Mouse (Mus musculus): ENCODE data around the gene Nadsyn1. TPM values are rescaled to one million over a fixed set of nuclear protein-coding genes. Genes with fewer than 3 reads are reported as not detected.

Nadsyn1 gene
- total RNA-seq, 2 experiments from 2014 or later: 6.3 to 8.0 TPM

DNA sequence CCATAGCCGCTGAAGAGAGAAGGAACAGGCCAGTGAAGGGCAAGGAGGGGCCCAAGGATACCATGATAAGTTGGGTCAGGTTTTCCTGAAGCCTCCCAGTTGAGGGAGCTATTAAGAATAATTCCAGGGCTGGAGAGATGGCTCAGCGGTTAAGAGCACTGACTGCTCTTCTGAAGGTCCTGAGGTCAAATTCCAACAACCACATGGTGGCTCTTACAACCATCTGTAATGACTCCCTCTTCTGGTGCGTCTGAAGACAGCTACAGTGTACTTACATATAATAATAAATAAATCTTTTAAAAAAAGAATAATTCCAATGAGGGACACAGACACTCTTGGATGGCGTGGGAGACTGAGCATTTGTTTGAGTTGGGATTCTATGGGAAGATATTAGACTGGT lies 3.4 kb downstream of the Nadsyn1 start:
- no peak for DNase-seq
- intact Hi-C loops (cut with DNase I): no loop called here

DNA sequence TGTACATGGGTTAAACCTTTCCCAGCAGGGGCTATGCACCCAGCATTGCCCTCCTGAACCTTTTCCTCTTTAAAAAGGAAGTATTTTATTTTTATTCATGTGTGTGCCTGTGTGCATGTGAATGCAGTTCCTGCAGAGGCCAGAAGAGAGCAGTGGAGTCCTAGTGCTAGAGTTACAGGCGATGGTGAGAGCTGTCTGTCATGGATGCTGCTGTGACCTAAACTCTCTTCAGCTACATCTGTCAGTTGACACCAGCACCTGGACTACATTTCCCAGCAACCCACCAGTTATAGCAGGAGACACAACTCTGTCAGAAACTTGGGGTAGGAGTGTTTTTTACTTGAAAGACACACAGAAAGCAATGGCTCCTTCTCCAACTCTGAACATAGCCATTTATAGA lies 13.7 kb downstream of the Nadsyn1 start:
- DNase-seq: peak in 1 of 2 experiments; percentile 25
- intact Hi-C loops (cut with DNase I): no loop called here

- intact Hi-C loops (cut with DNase I): no loop called here
- peak in 1 of 2 experiments; percentile 21 for DNase-seq
Observed at GRCm38 (mm10) chr7:143805199-143805624, 17.4 kb downstream of the Nadsyn1 start.

DNA sequence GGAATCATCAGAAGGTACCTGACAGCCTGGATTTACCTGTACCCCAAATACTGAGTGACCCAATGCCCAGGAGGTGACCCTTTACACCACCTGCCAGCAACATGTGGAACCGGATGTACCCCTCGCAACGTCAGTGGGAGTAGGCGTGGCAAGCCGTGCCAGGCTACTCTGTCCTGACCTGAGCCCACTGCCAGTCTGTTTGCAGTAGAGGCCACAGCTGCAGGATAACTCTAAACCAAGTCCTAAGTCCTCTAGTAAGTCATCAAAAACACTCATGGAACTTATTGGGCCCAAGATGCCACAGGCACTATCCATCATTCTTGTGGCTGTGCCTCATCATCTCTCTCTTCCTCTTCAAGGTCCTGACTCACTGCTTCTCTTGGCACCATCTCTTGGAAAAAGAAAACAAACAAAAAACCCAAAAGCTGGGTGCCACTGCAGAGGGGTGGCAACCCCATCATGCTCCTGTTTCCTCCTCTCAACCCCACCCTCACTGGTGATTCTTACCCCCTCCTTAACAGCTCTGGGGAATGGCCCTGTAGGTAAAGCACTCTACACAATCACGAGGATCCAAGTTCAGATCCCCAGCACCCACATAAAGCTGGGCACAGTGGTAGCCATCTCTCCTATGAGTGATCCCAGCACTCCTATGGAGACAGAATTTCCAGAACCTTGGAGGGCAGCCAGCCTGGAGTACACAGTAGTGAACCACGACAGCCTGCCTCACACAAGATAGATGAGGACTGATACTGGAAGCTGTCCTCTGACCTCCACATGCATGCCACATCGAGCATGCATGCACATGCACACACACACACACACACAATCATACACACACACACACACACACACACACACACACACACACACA lies 21.2 kb downstream of the Nadsyn1 start:
- intact Hi-C loops (cut with DNase I): no loop called here
- no peak for DNase-seq

- no peak for DNase-seq
- intact Hi-C loops (cut with DNase I): no loop called here
Observed at GRCm38 (mm10) chr7:143800770-143801169, 21.9 kb downstream of the Nadsyn1 start.

DNA sequence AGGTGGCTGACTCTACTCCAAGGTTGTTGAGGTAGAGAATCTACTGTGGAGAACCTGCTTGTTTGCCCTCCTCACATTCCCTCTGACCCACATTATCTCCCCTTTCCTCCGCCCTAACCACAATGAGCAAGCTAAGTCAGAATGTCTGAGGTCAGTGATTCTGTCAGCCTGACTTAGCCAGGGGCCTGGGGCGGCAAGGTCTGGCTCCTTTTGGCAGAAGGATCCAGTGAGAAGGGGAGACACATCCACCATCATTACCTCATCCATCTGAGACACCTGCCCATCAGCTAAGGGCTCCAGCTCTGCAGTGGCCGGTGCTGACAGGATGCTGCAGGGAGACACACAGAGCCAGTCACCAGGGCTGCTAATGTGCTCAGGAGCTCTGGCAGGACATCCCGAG lies 23.9 kb downstream of the Nadsyn1 start:
- no peak for DNase-seq
- intact Hi-C loops (cut with DNase I): no loop called here

GRCm38 (mm10) chr7:143793121-143793520 lies 29.5 kb downstream of the Nadsyn1 start:
- peak in 1 of 2 experiments; percentile 38 for DNase-seq
- intact Hi-C loops (cut with DNase I): no loop called here

DNA sequence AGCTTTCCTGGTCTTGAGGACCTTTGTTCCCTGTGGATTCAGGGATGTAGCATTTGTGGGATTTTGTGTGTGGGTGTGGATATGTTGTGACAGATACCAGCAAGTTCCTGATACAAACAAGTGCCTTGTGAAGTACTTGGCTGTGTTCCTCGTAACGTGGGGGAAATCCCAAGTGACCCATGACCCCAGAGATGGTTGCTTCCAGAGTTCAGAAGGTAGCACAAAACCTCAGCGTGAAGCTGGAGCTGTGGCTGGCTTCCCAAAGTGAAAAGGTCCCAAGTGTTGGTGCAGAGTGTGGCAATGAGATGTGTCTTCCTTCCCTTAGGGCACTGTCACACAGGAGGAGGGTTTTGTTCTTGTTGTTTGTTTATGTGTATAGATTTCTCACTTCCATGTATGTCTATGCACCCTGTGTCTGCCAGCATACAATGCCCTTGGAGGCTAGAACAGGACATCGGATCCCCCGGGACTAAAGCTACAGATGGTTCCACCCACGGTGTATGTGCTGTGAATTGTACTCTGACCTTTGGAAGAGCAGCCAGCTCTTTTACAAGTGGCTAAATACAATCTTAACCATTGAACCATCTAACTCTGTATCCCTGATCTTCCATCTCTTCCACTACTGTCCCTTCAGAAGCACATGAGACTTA lies 30.2 kb downstream of the Nadsyn1 start:
- intact Hi-C loops (cut with DNase I): no loop called here
- no peak for DNase-seq

- DNase-seq: peak; percentile 92 to 93
- intact Hi-C loops (cut with DNase I): no loop called here
Observed at GRCm38 (mm10) chr7:143783996-143784829, 38.4 kb downstream of the Nadsyn1 start, which contains the start of gene Mrgpre. TSS of gene Mrgpre (minus strand) at chr7:143784500.

GRCm38 (mm10) chr7:143783378-143783995 lies 39.2 kb downstream of the Nadsyn1 start:
- peak in 1 of 2 experiments; percentile 24 for DNase-seq
- intact Hi-C loops (cut with DNase I): no loop called here

DNA sequence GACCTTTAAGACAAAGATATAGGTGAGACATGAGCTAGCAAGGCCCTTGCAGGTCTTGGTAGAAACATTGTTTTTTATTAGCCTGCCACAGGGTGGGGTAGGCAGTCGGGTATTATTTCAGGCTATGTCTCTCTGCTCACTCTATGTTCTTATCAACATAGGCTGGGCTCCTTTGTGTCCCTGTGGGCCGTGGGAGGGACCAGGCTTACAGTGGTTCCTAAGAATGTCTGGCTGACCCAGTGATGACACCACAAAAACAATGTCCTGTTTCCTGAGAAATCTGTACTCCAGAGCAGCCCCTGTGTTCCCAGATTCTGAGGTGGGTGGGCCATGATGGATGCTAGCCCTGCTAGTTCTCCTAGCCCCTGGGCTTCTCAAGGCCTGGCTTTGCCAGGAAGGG lies 45.3 kb downstream of the Nadsyn1 start:
- intact Hi-C loops (cut with DNase I): no loop called here
- peak; percentile 64 to 66 for DNase-seq

- intact Hi-C loops (cut with DNase I): no loop called here
- DNase-seq: no peak
Observed at GRCm38 (mm10) chr7:143776137-143776536, 46.5 kb downstream of the Nadsyn1 start.

DNA sequence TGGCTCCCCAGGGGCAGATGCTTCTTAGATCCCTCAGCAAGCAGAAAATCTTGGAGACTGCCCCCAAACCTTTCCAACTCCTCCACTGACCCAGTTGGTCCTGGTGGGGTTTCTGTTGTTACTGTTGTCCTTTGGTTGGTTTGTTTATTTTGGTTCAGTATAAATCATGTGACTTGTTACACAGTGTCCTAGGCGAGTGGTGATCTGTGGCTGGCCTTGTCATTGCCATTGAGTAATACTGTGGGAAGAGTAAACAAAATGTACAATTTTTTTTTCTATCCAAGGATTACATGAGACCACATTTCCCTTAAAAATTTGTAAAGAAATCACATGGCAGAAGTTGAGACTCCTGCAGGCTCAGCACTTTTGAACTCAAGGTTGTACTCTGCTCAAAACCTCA lies 53.2 kb downstream of the Nadsyn1 start:
- no peak for DNase-seq
- intact Hi-C loops (cut with DNase I): loop anchor here (10.0 kb wide), 1 partner anchor 285 kb away; no protein-coding TSS in a partner anchor

DNA sequence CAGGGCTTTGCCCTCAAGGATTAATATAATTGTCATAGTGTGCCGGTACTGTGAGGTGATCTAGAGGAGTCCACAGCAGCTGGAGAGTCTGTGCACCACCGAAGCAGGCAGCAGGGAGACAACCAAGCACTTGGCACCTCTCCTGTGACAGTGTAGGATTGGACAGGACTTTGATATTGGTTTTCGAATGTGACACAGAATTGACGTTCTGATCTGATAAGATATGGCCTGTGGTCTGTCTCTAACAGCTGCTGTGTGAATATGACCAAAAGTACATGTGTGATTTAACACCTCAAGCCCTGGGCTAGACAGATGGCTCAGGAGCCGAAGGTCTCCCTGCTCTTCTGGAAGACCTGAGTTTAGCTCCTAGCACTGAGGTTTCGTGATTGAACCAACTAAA lies 54.4 kb downstream of the Nadsyn1 start:
- no peak for DNase-seq
- intact Hi-C loops (cut with DNase I): loop anchor here (10.0 kb wide), 1 partner anchor 283 kb away; no protein-coding TSS in a partner anchor

- DNase-seq: no peak
- intact Hi-C loops (cut with DNase I): loop anchor here (10.0 kb wide), 1 partner anchor 282 kb away; no protein-coding TSS in a partner anchor
Observed at GRCm38 (mm10) chr7:143766893-143767292, 55.8 kb downstream of the Nadsyn1 start, which contains the start of gene Mrgprg. TSS of gene Mrgprg (minus strand) at chr7:143766993.

DNA sequence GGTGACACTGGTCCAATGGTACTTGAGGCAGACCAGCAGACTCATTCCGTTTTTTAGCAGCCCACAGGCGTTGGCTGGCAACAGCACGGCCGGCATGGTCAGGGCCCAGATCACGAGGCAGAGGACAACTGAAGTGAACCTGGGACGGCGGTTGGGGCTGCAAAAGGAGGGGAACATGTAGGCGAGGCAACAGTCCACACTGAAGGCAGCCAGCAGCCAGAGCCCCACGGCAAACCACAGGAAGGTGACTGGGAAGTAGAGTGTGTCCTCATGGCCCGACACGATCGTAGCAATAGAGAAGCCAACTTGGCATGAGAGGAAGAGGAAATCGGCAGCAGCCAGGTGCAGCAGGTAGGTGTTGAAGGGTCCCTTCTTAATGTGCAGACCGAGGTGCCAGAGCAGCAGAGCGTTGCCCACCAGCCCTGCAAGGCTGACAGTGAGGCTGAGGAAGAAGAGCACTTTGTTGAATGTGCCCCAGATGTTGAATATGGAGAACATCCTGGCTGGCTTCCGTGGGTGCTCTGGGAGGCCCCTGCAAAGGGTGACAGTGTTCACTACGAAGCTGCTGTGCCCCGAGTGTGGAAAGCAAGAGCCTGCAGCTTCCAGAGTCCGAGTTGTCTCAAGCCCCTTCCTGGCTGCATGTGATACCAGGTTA lies 57.6 kb downstream of the Nadsyn1 start:
- intact Hi-C loops (cut with DNase I): loop anchor here (1.0 to 10.0 kb wide), 3 partner anchors 59 to 280 kb away; no protein-coding TSS in a partner anchor
- DNase-seq: no peak

DNA sequence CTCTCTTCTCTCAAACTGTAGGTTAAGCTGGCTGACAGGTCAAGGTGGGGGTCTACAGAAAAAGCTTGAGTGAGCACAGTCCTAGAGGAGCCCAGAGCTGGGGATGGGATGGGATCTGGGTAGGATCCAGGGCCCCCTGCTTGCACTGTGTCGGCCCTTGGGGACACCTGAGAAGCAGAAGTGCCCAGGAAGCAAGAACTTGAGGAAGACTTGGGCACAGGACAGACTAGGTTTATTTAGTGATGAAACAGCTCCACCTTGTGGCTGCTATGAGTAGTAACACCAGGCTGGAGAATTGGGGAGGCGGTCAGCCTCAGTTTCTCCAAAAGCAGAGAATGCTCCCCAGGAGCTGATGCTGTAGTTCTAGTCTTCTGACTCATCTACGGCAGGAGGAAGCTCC lies 58.9 kb downstream of the Nadsyn1 start:
- intact Hi-C loops (cut with DNase I): loop anchor here (1.0 to 10.0 kb wide), 3 partner anchors 57 to 279 kb away; no protein-coding TSS in a partner anchor
- DNase-seq: no peak

DNA sequence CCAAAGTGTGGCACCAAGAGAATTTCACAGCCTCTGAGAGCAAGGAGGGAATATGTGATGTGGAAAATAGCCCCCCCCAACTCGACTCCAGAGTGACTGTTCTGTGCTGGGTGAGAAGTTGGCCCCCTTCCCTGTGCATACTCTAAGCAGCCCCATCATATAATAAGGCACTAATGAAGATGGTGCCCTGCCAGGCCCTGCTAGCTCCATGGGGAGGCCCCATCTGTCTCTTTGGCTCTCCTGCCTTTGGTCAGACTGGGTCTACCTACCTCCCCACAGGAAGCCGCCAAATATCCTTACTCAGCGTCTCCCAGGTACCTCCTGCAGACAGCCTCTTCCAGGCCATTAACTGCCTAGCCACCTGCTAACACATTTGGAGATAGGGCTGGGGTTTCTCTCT lies 63.7 kb downstream of the Nadsyn1 start:
- intact Hi-C loops (cut with DNase I): loop anchor here (10.0 kb wide), 1 partner anchor 604 kb away; no protein-coding TSS in a partner anchor

GRCm38 (mm10) chr7:143757696-143758095 lies 65.0 kb downstream of the Nadsyn1 start:
- DNase-seq: no peak
- intact Hi-C loops (cut with DNase I): loop anchor here (10.0 kb wide), 1 partner anchor 603 kb away; no protein-coding TSS in a partner anchor

More for the DNA sequence above, 63.7 kb downstream of the Nadsyn1 start:
- no peak for DNase-seq
